18 mouse cellular contexts compared by ENCODE assay signal in the genomic region with DNA sequence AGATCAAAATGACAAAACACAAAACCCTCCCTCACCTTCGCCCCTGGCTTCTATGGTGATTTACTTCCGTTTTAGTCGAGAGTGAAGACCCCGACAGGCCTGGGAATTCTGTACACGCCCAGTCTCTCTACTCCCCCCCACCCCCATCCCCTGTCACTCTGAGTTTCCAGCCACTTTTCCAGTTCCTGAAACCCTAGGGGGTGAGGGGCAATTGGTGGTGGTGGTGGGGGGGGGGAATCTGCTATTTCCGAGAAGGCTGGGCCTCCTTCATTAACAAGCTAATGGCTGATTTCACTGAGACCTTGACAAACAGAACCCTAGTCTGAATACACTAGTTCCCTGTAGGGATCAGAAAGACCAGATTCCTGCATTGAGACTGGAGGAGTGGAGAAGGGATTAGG. TPM values are rescaled to one million over a fixed set of nuclear protein-coding genes. Genes with fewer than 3 reads are reported as not detected.
DNase-seq lines count a peak whose midpoint lies in the region; ATAC-seq and TF ChIP-seq lines count a peak whose summit lies in the region.
"Had no signal": no experiment of that assay in that cellular context is flagged by ENCODE, and none has a peak within 500 bp of the region (broad histone marks: within the 10 kb centered on the region; RNA-seq: fewer than 3 reads in every experiment).

No protein-coding gene starts in this region.

- peaks cover 31% of the 10 kb centered on the region for H3K4me1 ChIP-seq in heart, embryonic 13.5 days
- H3K4me1 ChIP-seq in neural tube, embryonic 12.5 days, result peaks cover 17% of the 10 kb centered on the region
- H3K4me1 ChIP-seq in stomach, postnatal 0 days (replicated peaks; ENCODE audit: control insufficient read depth, insufficient read depth), result no peaks in the 10 kb centered on the region

- TF ChIP-seq EP300 in stomach, postnatal 0 days (optimal IDR thresholded peaks at IDR 0.05), result no peak

- H3K27me3 ChIP-seq in heart, embryonic 13.5 days (replicated peaks), result peaks cover 48% of the 10 kb centered on the region
- H3K27me3 ChIP-seq in neural tube, embryonic 12.5 days (replicated peaks), result peaks cover 46% of the 10 kb centered on the region
- H3K27me3 ChIP-seq in stomach, postnatal 0 days (ENCODE audit: control insufficient read depth, insufficient read depth, low read length), result peaks cover 5% of the 10 kb centered on the region; the same call in 1 of the 2 replicates

- H3K9me3 ChIP-seq in heart, embryonic 13.5 days, result no peaks in the 10 kb centered on the region
- no peaks in the 10 kb centered on the region for H3K9me3 ChIP-seq in neural tube, embryonic 12.5 days
- no peaks in the 10 kb centered on the region for H3K9me3 ChIP-seq in stomach, postnatal 0 days (ENCODE audit: control insufficient read depth, low read length)

- H3K27ac ChIP-seq in heart, embryonic 13.5 days (replicated peaks), result no peak overlapping the region
- no peak overlapping the region for H3K27ac ChIP-seq in neural tube, embryonic 12.5 days
- no peak overlapping the region for H3K27ac ChIP-seq in stomach, postnatal 0 days (replicated peaks)
- H3K27ac ChIP-seq: heart, adult 2 months had no signal

- no peak for TF ChIP-seq CTCF in brain, embryonic 14.5 days (IDR thresholded peaks at IDR 0.05; ENCODE audit: borderline replicate concordance, extremely low read depth, insufficient read depth, insufficient read length)
- TF ChIP-seq CTCF in stomach, postnatal 0 days (IDR thresholded peaks at IDR 0.05; ENCODE audit: low read depth), result no peak

- no peak overlapping the region for H3K4me3 ChIP-seq in heart, embryonic 13.5 days
- no peak overlapping the region for H3K4me3 ChIP-seq in neural tube, embryonic 12.5 days
- no peak overlapping the region for H3K4me3 ChIP-seq in stomach, postnatal 0 days (ENCODE audit: low read depth, low read length)
- H3K4me3 ChIP-seq: heart, adult 2 months; myocyte had no signal

- 25% methylated on average over 6 of the region's 6 CpGs for WGBS in heart, embryonic 13.5 days
- whole genome bisulfite sequencing in neural tube, embryonic 12.5 days, result 4% methylated on average over 6 of the region's 6 CpGs
- 26% methylated on average over 6 of the region's 6 CpGs for WGBS in stomach, postnatal 0 days

- no peak for DNase-seq in heart, postnatal 10 days
- DNase-seq in neural tube, embryonic 10.5 days (ENCODE audit: extremely low spot score, low spot score), result no peak
- DNase-seq in brain, embryonic 14.5 days (ENCODE audit: low read depth), result peak; percentile 31
- DNase-seq in stomach, postnatal 0 days (ENCODE audit: low spot score), result no peak
- DNase-seq in left cerebral cortex, adult 8-10 months (ENCODE audit: low spot score in 2 of 2), result no peak
- DNase-seq: adrenal gland, adult 2 months; cerebellum, adult 8-10 months; heart, adult 2 months; kidney, adult 2 months; liver; lung, embryonic 14.5 days had no signal

- no peak for TF ChIP-seq POLR2A in brain, embryonic 14.5 days (IDR thresholded peaks at IDR 0.05; ENCODE audit: borderline replicate concordance, extremely low read depth, insufficient read depth, insufficient read length, poor library complexity, severe bottlenecking)

- peak overlapping the region; percentile 42; the same call in 1 of the 2 replicates for H3K4me2 ChIP-seq in heart, embryonic 13.5 days
- H3K4me2 ChIP-seq in neural tube, embryonic 12.5 days (replicated peaks), result peak overlapping the region; percentile 22
- no peak overlapping the region for H3K4me2 ChIP-seq in stomach, postnatal 0 days (replicated peaks; ENCODE audit: low read depth)
- H3K4me2 ChIP-seq: lung, embryonic 14.5 days had no signal

- H3K36me3 ChIP-seq in heart, embryonic 13.5 days, result no peaks in the 10 kb centered on the region
- H3K36me3 ChIP-seq in neural tube, embryonic 12.5 days, result no peaks in the 10 kb centered on the region
- H3K36me3 ChIP-seq in stomach, postnatal 0 days (ENCODE audit: control insufficient read depth, insufficient read depth, low read length), result no peaks in the 10 kb centered on the region

- intact Hi-C loops in heart, postnatal 10 days (cut with DNase I), result no loop called here

- no peak for ATAC-seq in heart, embryonic 13.5 days (ENCODE audit: extremely low read depth, insufficient number of reproducible peaks, low FRiP score, low TSS enrichment)
- no peak for ATAC-seq in neural tube, embryonic 12.5 days (ENCODE audit: low FRiP score, low read depth)
- no peak for ATAC-seq in stomach, postnatal 0 days (ENCODE audit: low FRiP score, low TSS enrichment)

- H3K9ac ChIP-seq in heart, embryonic 13.5 days, result no peak overlapping the region
- H3K9ac ChIP-seq in neural tube, embryonic 12.5 days, result no peak overlapping the region
- H3K9ac ChIP-seq in stomach, postnatal 0 days (ENCODE audit: low read length), result no peak overlapping the region
- H3K9ac ChIP-seq: lung, embryonic 14.5 days had no signal

RNA-seq across cellular contexts. Expression of a gene that starts 1.3 kb away (rescaled TPM):
- not detected in 2 replicates for polyA plus RNA-seq in heart, embryonic 13.5 days (2015; fragmentation: Nextera tagmentation; extraction: Ambion mirVana)
- total RNA-seq in heart, postnatal 10 days (2021), result not detected
- not detected in 2 replicates for polyA plus RNA-seq in neural tube, embryonic 12.5 days (2016; fragmentation: Nextera tagmentation; extraction: Ambion mirVana)
- polyA plus RNA-seq in brain, embryonic 14.5 days (2012; rRNA removed), result 0.25 TPM in 1 of 2 replicates, not detected in the other
- polyA plus RNA-seq in stomach, postnatal 0 days (2015; fragmentation: Nextera tagmentation; extraction: Ambion mirVana), result 0.07 TPM in 1 of 2 replicates, not detected in the other
- total RNA-seq in left cerebral cortex, adult 8-10 months (2022), result under 1 TPM in 2 of 4 experiments, not detected in 2; 0.77 to 0.84 TPM
- total RNA-seq: adrenal gland, adult 2 months; gastrocnemius, adult 18-20 months; heart, adult 2 months; hematopoietic stem cell, adult 5-6 weeks had no signal
- polyA plus RNA-seq: adrenal gland, adult 2 months; heart, adult 2 months; kidney, adult 2 months; large intestine, adult 2 months; lung, embryonic 14.5 days; myocyte had no signal

RNA-seq across cellular contexts. Expression of a gene that starts 4.1 kb away (rescaled TPM):
- polyA plus RNA-seq in heart, embryonic 13.5 days (2015; fragmentation: Nextera tagmentation; extraction: Ambion mirVana), result 2.3 and 2.6 TPM in 2 replicates
- 10 to 100 TPM; 39.8 to 49.0 TPM for total RNA-seq in heart, postnatal 10 days (2021)
- 0.41 and 0.48 TPM in 2 replicates for polyA plus RNA-seq in neural tube, embryonic 12.5 days (2016; fragmentation: Nextera tagmentation; extraction: Ambion mirVana)
- 0.09 and 0.26 TPM in 2 replicates for polyA plus RNA-seq in brain, embryonic 14.5 days (2012; rRNA removed)
- 0.07 and 0.08 TPM in 2 replicates for polyA plus RNA-seq in stomach, postnatal 0 days (2015; fragmentation: Nextera tagmentation; extraction: Ambion mirVana)
- 1 to 10 TPM in 3 of 4 experiments, under 1 TPM in 1; 0.70 to 2.1 (median 1.5) TPM for total RNA-seq in left cerebral cortex, adult 8-10 months (2022)
- polyA plus RNA-seq: lung, embryonic 14.5 days had no signal

RNA-seq across cellular contexts. Expression of a gene that starts 30.6 kb away (rescaled TPM):
- polyA plus RNA-seq in heart, embryonic 13.5 days (2015; fragmentation: Nextera tagmentation; extraction: Ambion mirVana), result not detected in 2 replicates
- total RNA-seq in heart, postnatal 10 days (2021), result not detected
- polyA plus RNA-seq in neural tube, embryonic 12.5 days (2016; fragmentation: Nextera tagmentation; extraction: Ambion mirVana), result not detected in 2 replicates
- not detected in 2 replicates for polyA plus RNA-seq in brain, embryonic 14.5 days (2012; rRNA removed)
- polyA plus RNA-seq in stomach, postnatal 0 days (2015; fragmentation: Nextera tagmentation; extraction: Ambion mirVana), result not detected in 2 replicates
- not detected for total RNA-seq in left cerebral cortex, adult 8-10 months (2022)
- total RNA-seq: adrenal gland, adult 2 months; heart, adult 2 months; hematopoietic stem cell, adult 5-6 weeks; left cerebral cortex, adult 18-20 months had no signal
- polyA plus RNA-seq: adrenal gland, adult 2 months; heart, adult 2 months; kidney, adult 2 months; large intestine, adult 2 months; lung, embryonic 14.5 days; myocyte had no signal

RNA-seq across cellular contexts. Expression of a gene that starts 43.1 kb away (rescaled TPM):
- 0.05 and 0.57 TPM in 2 replicates for polyA plus RNA-seq in heart, embryonic 13.5 days (2015; fragmentation: Nextera tagmentation; extraction: Ambion mirVana)
- total RNA-seq in heart, postnatal 10 days (2021), result 1 to 10 TPM; 2.4 to 2.8 TPM
- not detected in 2 replicates for polyA plus RNA-seq in neural tube, embryonic 12.5 days (2016; fragmentation: Nextera tagmentation; extraction: Ambion mirVana)
- 0.11 and 0.12 TPM in 2 replicates for polyA plus RNA-seq in brain, embryonic 14.5 days (2012; rRNA removed)
- polyA plus RNA-seq in stomach, postnatal 0 days (2015; fragmentation: Nextera tagmentation; extraction: Ambion mirVana), result 0.11 TPM in 1 of 2 replicates, not detected in the other
- total RNA-seq in left cerebral cortex, adult 8-10 months (2022), result under 1 TPM in 3 of 4 experiments, not detected in 1; 0.26 to 0.48 (median 0.39) TPM
- total RNA-seq: hematopoietic stem cell, adult 5-6 weeks had no signal
- polyA plus RNA-seq: myocyte had no signal
